Mouse (Mus musculus): Measurements from ENCODE around the gene Ubr4. TPM values are rescaled to one million over a fixed set of nuclear protein-coding genes. Genes with fewer than 3 reads are reported as not detected.

Ubr4 gene
- total RNA-seq, 2 experiments from 2014 or later: 87.4 to 98.3 TPM

DNA sequence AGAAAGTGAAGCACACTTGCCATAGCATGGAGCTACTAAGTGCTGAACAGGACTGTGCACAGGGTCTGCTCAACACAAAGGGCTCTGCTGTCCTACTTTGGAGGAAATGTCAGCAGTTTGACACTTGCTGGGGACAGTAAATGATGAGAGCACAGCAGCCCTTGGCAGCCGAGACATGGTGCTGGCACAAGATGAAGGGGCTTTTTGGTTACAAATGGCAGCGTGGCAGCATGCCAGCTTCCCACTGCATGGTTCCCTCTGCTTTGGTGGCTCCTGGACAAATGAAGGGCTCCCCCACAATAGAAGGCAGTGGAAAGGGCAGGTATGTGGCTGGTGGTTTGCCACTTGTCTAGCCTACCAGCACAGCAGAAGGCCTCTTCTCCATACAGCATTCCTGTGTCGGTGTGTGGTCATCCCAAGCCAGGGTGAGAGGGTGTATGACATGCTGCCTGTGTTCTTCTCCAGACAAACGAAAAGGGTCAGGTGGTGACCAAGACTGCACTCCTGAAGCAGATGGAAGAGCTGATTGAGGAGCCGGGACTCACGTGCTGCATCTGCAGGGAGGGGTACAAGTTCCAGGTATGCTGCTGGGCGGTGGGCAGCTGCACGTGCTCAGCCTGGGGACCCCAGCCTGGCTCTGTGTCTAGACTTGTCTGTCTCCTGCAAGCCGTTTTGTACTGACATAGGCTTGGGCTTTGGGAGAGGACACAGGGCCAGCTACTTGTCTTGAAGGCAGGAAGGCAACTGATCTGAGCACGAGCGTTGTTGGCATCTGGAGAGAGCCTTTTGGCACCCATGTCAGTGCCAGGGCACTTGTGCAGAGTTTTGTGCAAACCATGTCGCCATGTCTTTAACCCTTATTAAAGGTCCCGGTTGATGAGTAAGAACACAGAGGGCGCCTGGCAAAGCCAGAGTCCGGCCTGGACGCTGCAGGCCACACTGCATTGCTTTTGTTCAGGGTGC is 124.5 kb downstream of the Ubr4 start:
- DNase-seq (ENCODE audit: low spot score): no peak
- intact Hi-C loops (cut with DNase I): loop anchor here (10.0 kb wide), 1 partner anchor 378 kb away; no protein-coding TSS in a partner anchor

DNA sequence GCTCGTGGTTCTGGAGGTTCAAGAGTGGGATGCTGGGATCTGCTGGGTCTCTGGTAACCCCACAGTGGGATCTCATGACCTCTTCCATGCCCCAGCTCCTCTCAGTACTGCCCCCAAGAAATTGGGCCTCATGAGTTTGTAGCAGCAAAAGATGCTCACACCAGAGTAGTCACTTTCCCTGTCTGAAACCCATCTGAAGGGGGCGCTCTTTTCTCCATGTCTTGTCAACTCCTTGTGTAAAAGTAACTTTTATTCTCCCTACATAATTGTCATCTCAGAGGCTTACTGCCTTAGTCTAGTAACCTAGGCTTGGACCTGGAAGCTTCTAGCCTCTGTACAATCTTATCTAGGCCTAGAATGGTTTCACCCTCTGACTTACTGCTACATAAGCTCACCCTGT is 125.6 kb downstream of the Ubr4 start:
- intact Hi-C loops (cut with DNase I): loop anchor here (10.0 kb wide), 1 partner anchor 377 kb away; no protein-coding TSS in a partner anchor
- DNase-seq (ENCODE audit: low spot score): no peak

DNA sequence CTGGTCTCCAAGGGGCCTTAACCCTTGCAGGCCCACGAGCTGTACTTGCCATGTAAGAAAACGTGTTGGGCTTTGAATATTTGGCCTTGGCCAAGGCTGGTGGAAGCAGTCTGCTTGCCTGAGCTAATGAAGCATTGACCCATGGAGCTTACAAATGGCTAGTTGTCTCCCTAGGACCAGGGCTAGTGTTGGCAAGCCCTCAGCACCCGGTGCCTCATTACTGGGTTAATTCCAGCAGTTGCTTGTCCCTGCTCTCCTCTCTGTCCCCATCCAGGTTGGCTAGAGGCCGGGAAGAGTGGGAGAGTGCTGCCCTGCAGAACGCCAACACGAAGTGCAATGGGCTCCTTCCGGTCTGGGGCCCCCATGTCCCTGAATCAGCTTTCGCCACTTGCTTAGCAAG is 126.8 kb downstream of the Ubr4 start:
- no peak for DNase-seq (ENCODE audit: low spot score)
- intact Hi-C loops (cut with DNase I): loop anchor here (10.0 kb wide), 1 partner anchor 376 kb away; no protein-coding TSS in a partner anchor

DNA sequence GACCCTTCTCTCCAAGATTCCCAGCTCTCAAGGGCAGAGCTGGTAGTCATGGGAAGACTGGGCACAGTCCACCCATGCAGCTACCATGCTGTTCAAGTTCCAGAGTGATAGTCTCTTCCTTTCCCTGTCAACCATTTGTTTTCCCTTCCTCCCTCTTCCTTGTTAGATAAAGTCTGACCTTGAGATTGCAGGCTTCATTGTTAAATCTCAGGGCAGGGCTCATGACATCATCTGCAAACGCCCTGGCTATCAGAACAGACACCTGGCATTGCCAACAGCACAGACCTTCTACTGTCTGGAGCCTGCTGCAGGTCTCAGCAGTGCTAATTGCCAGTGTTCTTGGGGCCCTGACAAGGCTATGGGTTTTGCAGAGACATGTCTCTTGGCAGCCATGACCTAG is 129.0 kb downstream of the Ubr4 start:
- intact Hi-C loops (cut with DNase I): loop anchor here (5.0 kb wide), 1 partner anchor 86 kb away; no protein-coding TSS in a partner anchor
- DNase-seq (ENCODE audit: low spot score): no peak

DNA sequence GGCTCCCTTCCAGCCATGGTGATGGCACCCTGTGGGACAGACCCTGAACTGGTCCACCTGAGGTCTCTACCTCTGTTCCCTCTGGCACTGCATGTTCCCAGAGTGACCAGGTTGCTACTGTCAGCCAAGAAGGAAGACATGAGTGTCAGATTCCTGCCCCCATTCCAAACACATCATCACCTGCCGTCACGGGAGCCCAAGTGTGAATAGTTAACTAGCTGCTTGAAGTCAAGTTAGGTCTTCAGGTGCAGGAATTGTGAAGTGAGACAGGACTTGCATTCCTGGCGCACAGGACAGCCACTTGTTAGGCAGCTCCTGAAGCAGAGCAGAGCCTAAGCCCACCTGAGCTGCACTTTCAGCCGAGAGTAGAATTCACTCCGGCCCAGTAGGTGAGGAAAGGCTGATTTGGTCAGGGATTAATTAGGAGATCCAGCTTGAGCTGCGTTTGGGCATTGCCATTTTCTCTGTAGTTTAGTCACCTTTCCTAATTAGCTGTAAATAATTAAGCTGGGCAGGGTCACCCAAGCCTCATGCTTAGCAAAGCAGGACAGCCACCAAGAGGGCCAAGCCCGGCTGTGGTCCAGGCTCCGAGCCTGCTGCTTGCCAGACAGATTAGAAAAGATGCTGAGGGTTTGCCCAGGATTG is 131.2 kb downstream of the Ubr4 start:
- intact Hi-C loops (cut with DNase I): loop anchor here (5.0 kb wide), 1 partner anchor 84 kb away; no protein-coding TSS in a partner anchor
- DNase-seq (ENCODE audit: low spot score): no peak

DNA sequence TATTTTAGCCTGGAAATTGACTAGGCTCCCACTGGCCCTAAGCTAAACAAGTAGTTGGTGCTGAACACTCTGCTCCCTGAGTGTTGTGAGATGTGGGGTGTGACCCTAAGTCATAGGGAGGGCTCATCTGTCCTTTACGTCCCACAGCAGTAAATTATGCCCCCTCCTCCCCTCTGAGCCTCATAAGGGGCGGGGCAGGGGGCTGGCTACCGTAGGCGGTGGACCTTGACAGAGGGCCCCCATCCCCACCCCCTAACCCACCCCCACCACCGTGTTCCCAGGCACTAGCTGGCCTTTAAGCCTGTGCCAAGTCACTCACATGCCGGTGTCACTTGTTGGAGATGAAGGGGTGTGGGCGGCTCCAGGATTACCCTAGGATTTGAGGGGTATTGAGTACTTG is 132.1 kb downstream of the Ubr4 start:
- intact Hi-C loops (cut with DNase I): loop anchor here (5.0 kb wide), 1 partner anchor 83 kb away; no protein-coding TSS in a partner anchor
- no peak for DNase-seq (ENCODE audit: low spot score)

DNA sequence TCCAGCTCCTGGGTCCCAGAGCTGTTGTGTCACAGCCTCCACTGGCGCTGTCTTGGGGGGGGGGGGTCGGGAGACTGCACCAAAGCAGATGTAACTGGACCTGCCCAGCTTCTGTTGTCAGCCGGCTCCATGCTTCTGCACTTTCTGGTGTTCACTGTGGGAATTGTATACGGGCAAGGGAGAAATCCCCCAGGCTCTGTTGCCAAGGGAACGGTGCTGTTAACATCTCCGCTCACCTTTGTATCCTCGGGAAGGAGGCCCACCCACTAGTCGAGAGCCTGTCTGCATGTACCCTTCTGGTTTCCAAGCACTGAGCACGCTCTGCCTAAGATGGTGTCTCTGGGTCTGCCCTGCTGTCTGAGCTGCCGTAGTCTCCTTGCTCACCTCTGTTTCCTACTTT is 134.7 kb downstream of the Ubr4 start:
- DNase-seq (ENCODE audit: low spot score): no peak
- intact Hi-C loops (cut with DNase I): no loop called here

DNA sequence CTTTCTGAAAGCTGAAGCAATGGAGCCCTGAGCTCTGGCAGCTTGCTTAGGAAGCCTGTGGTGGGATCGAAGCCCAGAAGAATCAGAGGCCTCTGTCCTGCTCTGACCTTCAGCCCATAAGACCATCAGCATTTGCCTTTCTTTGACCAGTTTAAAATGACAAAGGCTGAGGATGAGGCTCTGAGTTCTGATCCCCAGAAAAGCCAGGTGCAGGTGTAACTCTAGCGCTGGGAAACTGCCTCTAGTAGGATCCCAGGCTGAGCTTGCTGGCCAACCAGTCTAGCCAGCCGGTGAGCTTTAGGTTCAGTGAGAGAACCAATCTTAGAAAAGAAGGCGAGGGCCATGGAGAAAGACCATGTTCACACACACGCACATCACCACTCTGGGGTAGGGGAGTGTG is 135.9 kb downstream of the Ubr4 start:
- DNase-seq (ENCODE audit: low spot score): no peak
- intact Hi-C loops (cut with DNase I): no loop called here

DNA sequence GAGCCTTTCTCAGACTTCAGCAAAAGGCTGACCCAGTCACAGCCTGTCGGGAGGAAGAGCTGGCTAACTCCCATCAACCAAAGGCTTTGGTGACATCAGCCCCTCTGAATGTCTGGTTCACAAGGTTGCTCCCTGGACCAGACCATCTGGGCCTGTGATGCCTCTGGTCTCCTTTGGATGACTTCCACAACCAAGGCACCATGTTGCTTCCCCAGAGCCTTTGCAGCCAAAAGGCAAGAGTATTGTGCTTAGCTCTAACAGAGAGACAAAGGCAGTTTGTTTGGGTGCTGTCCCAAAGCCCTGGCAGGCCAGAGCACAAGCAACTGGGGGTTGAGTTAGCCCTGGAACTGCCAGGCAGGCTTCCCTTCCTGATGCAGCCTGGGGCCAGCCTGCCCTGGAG is 137.5 kb downstream of the Ubr4 start:
- intact Hi-C loops (cut with DNase I): loop anchor here (5.0 kb wide), 1 partner anchor 122 kb away; no protein-coding TSS in a partner anchor
- peak; percentile 16 for DNase-seq (ENCODE audit: low spot score)

DNA sequence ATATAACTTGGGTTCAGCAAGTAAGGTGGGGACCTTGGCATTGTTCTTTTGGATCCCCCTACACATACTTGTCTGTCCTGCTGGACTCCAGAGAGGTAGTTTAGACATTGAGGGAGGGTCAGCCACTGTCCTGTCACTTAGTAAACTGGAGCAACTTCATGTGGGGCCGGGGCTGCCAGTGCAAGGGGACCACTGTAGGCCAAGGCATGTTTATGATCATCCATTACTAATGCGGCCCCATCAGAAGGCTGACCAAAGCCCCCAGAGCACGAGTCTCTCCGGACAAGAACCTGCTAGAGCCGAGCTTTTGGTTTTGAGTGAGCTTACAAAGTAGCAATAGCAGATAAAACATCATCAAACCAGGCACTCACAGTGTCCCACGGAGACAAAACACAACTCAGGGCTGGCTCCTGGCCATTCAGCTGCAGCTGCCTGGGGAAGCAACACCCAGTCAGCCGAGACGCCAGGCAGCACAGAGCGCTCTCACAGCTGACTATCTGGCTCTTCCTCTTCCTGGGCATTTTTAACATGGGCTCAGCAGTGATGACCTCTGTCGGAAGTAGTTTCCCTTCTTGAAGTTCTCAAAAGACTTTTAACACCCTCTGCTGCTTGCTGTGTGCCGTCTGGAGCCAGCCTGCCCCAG is 138.1 kb downstream of the Ubr4 start:
- intact Hi-C loops (cut with DNase I): loop anchor here (5.0 kb wide), 1 partner anchor 122 kb away; no protein-coding TSS in a partner anchor
- peak; percentile 53 for DNase-seq (ENCODE audit: low spot score)

DNA sequence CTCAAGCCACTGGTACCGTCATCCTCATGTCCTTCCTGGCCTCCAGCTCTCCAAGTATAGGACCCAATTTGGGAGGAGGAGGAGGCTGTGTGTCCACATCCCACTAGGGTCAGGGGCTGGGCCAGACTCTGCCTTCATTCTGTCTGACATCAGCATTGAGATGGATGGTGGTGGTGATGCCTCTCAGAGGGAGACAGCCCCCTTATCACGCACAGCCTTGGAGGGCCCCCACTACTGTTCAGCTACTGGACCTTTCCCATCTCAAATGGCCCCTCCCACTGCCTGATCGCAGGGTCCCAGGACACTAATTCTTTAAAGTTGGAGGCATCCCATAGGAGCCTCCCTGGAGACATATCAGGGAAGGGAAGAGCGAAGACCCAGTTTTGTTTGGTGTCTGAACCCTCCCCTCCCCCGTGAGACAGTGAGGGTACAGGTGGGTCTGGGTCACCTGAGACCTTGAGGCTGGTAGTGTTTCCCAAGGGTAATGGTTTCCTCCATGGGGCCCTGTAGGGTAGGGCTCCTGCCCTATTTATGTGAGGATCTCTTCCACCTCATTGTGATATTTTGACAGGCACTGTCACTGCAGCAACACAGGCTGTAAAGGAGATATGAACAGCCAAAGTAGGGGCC is 139.2 kb downstream of the Ubr4 start:
- no peak for DNase-seq (ENCODE audit: low spot score)
- intact Hi-C loops (cut with DNase I): loop anchor here (5.0 kb wide), 1 partner anchor 121 kb away; no protein-coding TSS in a partner anchor

DNA sequence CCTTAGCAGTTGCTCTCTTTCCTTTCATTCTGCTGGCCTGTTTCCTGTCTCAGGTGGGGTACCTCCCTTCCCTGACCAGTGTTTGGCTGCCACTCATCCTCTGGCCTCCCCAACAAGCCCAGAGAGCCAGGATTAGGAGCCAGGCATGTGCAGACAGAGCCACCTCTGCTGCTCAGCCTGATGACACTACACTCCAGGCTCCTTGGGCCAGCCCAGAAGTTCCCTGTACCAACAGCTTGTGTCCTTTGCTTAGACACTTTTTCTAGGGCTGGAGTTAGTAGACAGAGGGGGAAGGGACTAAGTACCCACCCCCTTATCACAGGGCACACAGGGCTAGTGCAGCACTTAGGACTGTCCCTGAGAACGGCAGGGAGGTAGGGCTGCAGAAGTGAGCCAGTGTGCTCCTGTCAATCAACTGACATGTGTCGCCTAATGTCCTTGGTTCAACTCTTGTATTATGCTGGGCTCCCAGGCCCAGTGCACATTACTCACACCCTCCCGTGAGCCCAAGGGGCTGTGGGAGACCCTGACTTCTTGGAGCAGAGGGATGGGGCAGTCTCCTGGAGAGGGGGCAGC is 139.9 kb downstream of the Ubr4 start:
- intact Hi-C loops (cut with DNase I): loop anchor here (5.0 kb wide), 1 partner anchor 120 kb away; no protein-coding TSS in a partner anchor

DNA sequence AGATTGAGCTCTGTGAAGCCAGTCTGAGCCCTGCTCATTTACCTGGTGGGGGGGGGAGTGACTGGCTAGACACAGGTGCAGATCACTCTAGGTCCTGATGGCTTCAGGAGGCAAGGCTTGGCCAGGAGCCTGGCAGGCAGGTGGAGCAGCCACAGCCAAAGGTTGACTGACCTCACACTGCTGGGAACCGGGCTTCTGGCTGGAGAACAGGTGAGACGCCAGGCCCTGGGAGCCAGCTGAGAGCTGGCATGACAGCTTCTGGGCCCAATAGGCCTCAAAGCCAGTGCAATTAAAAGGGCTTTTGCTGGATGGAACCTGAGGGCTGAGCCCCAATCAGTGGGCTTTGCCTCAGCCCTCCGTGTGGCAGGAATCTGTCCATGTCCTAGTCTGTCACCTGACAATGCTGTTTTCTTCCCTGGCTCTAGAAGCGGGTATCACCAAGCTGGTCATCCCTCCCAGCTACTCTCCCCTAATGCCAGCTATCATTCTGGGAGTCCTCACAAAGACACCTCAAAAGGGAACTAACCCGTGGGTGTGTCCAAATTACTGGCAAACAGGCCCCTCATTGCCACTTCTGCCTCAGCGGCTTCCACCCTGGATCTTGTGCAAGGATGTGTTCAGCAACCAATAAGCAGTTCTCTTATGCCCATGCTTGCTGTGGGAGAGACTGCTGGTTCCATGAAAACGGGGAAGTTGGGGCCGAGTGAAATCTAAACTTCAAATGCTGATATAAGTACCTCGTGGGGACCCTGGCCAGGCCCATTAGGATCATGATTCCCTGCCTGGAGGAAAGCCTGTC is 141.0 kb downstream of the Ubr4 start:
- intact Hi-C loops (cut with DNase I): loop anchor here (5.0 kb wide), 1 partner anchor 119 kb away; no protein-coding TSS in a partner anchor
- peak; percentile 24 for DNase-seq (ENCODE audit: low spot score)

More for the DNA sequence above, 139.9 kb downstream of the Ubr4 start:
- no peak for DNase-seq (ENCODE audit: low spot score)

DNA sequence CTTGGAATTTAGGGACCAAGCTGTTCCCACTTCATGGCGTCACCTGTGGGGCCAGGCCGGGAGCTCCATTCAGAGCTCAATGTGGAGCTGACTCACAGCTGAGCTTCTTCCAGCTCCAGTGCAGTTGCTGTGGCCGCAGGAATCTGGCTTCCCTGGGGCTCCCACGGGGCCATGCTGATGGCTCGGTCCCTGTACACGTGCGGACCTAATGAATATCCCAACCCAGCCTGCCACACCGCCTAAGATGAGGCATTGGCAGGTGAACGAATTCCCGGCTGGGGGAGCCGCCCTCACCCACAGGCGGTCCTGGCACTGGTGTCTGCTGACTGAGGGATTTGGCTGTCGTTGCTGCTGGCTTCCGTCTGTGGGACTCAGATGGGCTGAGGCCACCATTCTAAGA is 148.4 kb downstream of the Ubr4 start:
- intact Hi-C loops (cut with DNase I): no loop called here
- peak; percentile 34 for DNase-seq (ENCODE audit: low spot score)

DNA sequence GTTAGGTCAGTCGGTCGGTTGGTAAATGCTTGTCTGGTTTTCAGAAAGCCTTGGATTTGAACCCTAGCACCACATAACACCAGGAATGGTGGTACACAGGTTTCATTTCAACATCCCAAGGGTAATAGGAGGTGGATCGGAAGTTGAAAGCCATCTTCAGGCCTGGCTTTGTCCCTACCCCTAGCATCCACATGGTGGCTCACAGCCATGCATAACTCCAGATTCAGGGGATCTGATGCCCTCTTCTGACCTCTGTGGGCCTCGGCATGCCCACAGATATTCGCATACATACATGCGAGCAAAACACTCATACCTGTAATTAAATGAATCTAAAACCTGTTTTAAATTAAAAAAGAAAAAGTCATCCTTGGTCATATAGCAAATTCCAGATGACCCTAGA is 149.3 kb downstream of the Ubr4 start:
- intact Hi-C loops (cut with DNase I): no loop called here
- no peak for DNase-seq (ENCODE audit: low spot score)

DNA sequence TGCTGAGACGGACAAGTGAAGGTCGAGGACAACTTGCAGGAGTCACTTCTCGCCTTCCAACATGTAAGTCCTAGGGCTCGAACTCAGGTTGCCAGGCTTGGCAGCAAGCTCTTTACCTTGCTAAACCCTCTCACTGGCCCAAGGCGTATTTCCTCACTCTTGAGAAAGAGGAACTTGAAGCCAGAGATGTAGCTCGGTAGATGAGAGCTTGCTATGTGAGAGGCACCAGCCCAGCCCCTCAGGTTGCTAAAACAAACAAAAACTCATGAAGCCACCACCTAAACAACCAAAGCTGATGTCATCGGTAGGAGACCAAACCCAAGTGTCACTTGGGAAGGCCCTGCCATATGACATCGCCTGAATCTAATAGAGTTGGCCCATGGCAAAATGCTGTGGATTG is 151.5 kb downstream of the Ubr4 start:
- no peak for DNase-seq (ENCODE audit: low spot score)
- intact Hi-C loops (cut with DNase I): no loop called here

DNA sequence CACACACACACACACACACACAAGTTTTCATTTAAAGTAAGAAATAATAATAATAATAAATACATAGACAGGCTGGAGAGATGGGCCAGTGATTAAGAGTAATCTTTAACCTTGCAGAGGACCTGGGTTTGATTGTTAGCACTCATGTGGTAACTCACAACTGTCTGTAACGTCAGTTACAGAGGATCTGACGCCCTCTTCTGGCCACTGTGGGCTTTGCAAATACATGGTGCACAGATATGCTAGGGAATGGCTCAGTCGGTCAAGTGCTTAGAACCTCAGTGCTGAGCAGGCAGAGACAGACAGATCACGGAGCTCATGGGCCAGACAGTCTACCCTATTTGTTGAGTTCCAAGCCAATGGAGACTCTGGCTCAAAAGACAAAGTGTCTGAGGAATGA is 153.3 kb downstream of the Ubr4 start:
- intact Hi-C loops (cut with DNase I): no loop called here
- no peak for DNase-seq (ENCODE audit: low spot score)

DNA sequence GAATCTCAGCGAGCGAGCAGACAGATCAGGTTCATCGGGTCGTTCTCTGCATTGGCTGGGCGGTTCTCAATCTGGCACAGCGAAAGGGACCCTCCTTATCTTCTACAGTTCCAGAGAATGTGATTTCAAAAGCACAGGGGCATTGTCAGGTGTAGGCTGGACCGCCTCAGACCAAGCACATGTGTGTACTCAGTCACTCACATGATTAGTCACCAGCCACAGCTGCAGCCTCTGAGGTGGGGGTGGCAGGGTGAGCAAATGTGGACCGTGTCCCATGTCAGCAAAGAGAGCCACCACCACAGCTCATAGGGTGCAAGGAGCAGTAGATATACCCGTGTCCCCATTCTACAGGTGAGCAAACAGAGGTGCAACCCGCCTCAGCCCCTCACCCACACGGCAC is 154.3 kb downstream of the Ubr4 start:
- no peak for DNase-seq (ENCODE audit: low spot score)
- intact Hi-C loops (cut with DNase I): no loop called here
